Mouse (Mus musculus) E14TG2a.4 (cell line): ENCODE results near the gene Eef1b2.
"Not testable (repeated sequence)": the region's sequence is repeated elsewhere in the genome, so short reads cannot be mapped to it uniquely, and the experiment has no call there.

Source experiments
- CTCF ChIP-seq: conservative IDR thresholded peaks from 2 replicates; pipeline ENCODE4 v1.5.1; 2014; ENCODE audit warnings: low read length
- NANOG ChIP-seq: IDR thresholded peaks from 2 replicates; pipeline ENCODE4 v1.6.1; 2014; ENCODE audit warnings: borderline replicate concordance, low read length, mixed read lengths

DNA sequence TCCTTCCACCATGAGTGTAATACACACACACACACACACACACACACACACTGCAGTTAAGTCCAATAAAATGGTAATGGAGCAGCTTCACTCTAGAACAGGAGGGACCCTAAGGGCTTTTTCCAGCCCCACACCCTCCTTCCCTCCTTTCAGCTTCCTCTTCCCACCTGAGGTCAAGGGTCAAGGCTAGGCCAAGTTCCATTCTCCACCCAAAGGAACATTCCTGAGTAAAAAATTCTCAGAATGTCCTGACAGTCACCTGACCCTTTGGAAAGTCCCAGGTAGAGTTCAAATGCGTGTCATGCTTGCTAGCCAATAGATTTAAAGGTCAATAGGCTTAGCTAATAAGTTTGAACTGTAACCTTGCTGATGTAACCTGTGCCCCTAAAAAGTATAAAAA is 38.0 kb upstream of the Eef1b2 start:
- TF ChIP-seq CTCF, NANOG: not testable (repeated sequence)
